Mouse (Mus musculus): ENCODE results near the gene Fis1.
A peak's percentile ranks its signal among the peaks of the same experiment; 100 is the strongest.

GRCm38 (mm10) chr5:136987138-136987933, 34.3 kb downstream of the Fis1 start:
- TF ChIP-seq TCF3 (IDR thresholded peaks at IDR 0.05; ENCODE audit: insufficient read length, low read depth) (no peak), POLR2A (IDR thresholded peaks at IDR 0.05; ENCODE audit: insufficient read length, low read depth) (peak; percentile 79)
